ENCODE assay signal across 13 mouse cellular contexts in the genomic region with DNA sequence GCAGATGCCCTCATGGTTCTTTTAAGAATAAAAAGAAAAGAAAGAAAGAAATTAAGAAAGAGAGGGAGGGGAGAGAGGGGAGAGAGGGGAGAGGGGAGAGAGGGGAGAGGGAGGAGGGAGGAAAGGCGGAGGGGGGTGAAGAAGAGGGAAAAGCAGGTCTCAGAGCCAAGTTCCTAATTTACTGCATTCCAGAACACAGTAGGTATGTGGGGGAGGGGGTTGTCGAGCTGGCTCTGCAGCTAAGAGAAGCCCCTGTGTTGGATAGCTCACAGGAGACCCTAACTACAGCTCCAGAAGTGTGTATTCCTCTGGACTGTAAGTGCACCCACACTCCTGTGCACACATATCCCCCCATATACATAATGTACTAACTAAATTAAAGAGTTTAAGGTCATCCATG. TPM values are rescaled to one million over a fixed set of nuclear protein-coding genes. Genes with fewer than 3 reads are reported as not detected.
"Had no signal": no experiment of that assay in that cellular context is flagged by ENCODE, and none has a peak within 500 bp of the region (broad histone marks: within the 10 kb centered on the region; RNA-seq: fewer than 3 reads in every experiment).

No protein-coding gene starts in this region.

- H3K4me2 ChIP-seq: liver, embryonic 13.5 days had no signal

- DNase-seq: left cerebral cortex, postnatal 4 days; liver, embryonic 13.5 days; lung, adult 2 months; lung, postnatal 14 days; midbrain, embryonic 14.5 days; thymus, adult 18-20 months; thymus, postnatal 36 days had no signal

- H3K9me3 ChIP-seq: liver, embryonic 13.5 days had no signal

- H3K27ac ChIP-seq: liver, embryonic 13.5 days; macrophage had no signal

- H3K9ac ChIP-seq: liver, embryonic 13.5 days had no signal

- H3K4me3 ChIP-seq: liver, embryonic 13.5 days had no signal

RNA-seq across cellular contexts. Expression of a gene that starts 16.6 kb away (rescaled TPM):
- polyA plus RNA-seq: liver, embryonic 16.5 days; macrophage had no signal

RNA-seq across cellular contexts. Expression of a gene that starts 24.2 kb away (rescaled TPM):
- total RNA-seq: liver, adult 2 months; megakaryocyte, adult 5-6 weeks; midbrain, postnatal 0 days had no signal
- polyA plus RNA-seq: macrophage had no signal

RNA-seq across cellular contexts. Expression of a gene that starts 31.0 kb away (rescaled TPM):
- total RNA-seq: liver, adult 2 months; megakaryocyte, adult 5-6 weeks had no signal
- polyA plus RNA-seq: liver, embryonic 13.5 days; macrophage; midbrain, embryonic 14.5 days; midbrain, postnatal 0 days; neural tube, embryonic 14.5 days had no signal
